Mouse (Mus musculus): ENCODE measurements around the gene Ddx47. TPM values are rescaled to one million over a fixed set of nuclear protein-coding genes. Genes with fewer than 3 reads are reported as not detected.

Gene Ddx47
- total and polyA plus RNA-seq, 2 experiments from 2014 or later, result 35.8 to 51.4 TPM

- no peak overlapping the region for H3K9ac ChIP-seq (replicated peaks; ENCODE audit: low read depth, low read length)
- TF ChIP-seq EP300 (IDR thresholded peaks at IDR 0.05; ENCODE audit: low read depth) (no peak), CTCF (IDR thresholded peaks at IDR 0.05; ENCODE audit: low read depth) (no peak)
- H3K27me3 ChIP-seq (ENCODE audit: control insufficient read depth, insufficient read depth, low read length), result 0 out of 2 replicates have a peak, but pooled peaks cover 5% of the 10 kb centered on the region
- H3K4me3 ChIP-seq (ENCODE audit: low read depth, low read length), result no peak overlapping the region
- no peak for DNase-seq (ENCODE audit: low spot score)
- WGBS, result 63% methylated on average over 5 of the region's 5 CpGs
- H3K4me1 ChIP-seq (ENCODE audit: control insufficient read depth, insufficient read depth), result peaks cover 5% of the 10 kb centered on the region; the same call in 1 of the 2 replicates
- H3K9me3 ChIP-seq (replicated peaks; ENCODE audit: control insufficient read depth, low read length), result no peaks in the 10 kb centered on the region
- H3K36me3 ChIP-seq (replicated peaks; ENCODE audit: control insufficient read depth, insufficient read depth, low read length), result no peaks in the 10 kb centered on the region
- H3K4me2 ChIP-seq (ENCODE audit: low read depth, low read length), result no peak overlapping the region
- H3K27ac ChIP-seq (ENCODE audit: low read depth), result no peak overlapping the region
- ATAC-seq (ENCODE audit: insufficient read depth, low read depth), result no peak
Observed at GRCm38 (mm10) chr6:135068221-135068620, 56.8 kb downstream of the Ddx47 start.

DNA sequence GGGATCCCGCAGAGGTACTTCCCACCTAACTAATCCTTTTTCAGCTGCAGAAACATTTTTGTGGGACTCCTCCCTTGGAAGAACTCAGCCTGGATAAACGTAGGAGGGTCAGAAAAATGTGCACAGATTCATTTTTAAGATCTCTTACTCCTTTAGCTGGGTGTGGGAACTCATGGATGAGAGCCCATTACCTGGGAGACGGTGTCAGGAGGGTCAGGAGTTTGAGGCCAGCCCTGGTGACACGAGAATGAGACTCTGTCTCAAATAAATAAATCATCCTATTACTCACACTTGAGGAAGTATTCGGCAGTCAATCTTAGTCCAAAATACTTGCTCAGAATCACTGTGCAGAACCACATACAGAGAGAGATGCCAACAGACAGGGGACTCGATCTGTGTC, 58.4 kb downstream of the Ddx47 start:
- no peak overlapping the region for H3K27ac ChIP-seq (ENCODE audit: low read depth)
- ATAC-seq (ENCODE audit: insufficient read depth, low read depth), result no peak
- no peak overlapping the region for H3K9ac ChIP-seq (replicated peaks; ENCODE audit: low read depth, low read length)
- H3K27me3 ChIP-seq (ENCODE audit: control insufficient read depth, insufficient read depth, low read length), result 0 out of 2 replicates have a peak, but pooled peaks cover 5% of the 10 kb centered on the region
- no peak for DNase-seq (ENCODE audit: low spot score)
- H3K4me1 ChIP-seq (ENCODE audit: control insufficient read depth, insufficient read depth), result peaks cover 5% of the 10 kb centered on the region; the same call in 1 of the 2 replicates
- no peaks in the 10 kb centered on the region for H3K9me3 ChIP-seq (replicated peaks; ENCODE audit: control insufficient read depth, low read length)
- no peak overlapping the region for H3K4me3 ChIP-seq (ENCODE audit: low read depth, low read length)
- TF ChIP-seq EP300 (IDR thresholded peaks at IDR 0.05; ENCODE audit: low read depth), result no peak
- no peak for TF ChIP-seq CTCF (IDR thresholded peaks at IDR 0.05; ENCODE audit: low read depth)
- 68% methylated on average over 6 of the region's 6 CpGs for WGBS
- no peak overlapping the region for H3K4me2 ChIP-seq (ENCODE audit: low read depth, low read length)
- no peaks in the 10 kb centered on the region for H3K36me3 ChIP-seq (replicated peaks; ENCODE audit: control insufficient read depth, insufficient read depth, low read length)

- 64% methylated on average over 2 of the region's 2 CpGs for WGBS
- H3K4me2 ChIP-seq (ENCODE audit: low read depth, low read length), result no peak overlapping the region
- H3K36me3 ChIP-seq (replicated peaks; ENCODE audit: control insufficient read depth, insufficient read depth, low read length), result no peaks in the 10 kb centered on the region
- DNase-seq (ENCODE audit: low spot score) (no peak), ATAC-seq (ENCODE audit: insufficient read depth, low read depth) (no peak)
- H3K4me3 ChIP-seq (ENCODE audit: low read depth, low read length), result no peak overlapping the region
- TF ChIP-seq CTCF (IDR thresholded peaks at IDR 0.05; ENCODE audit: low read depth), result no peak
- no peak for TF ChIP-seq EP300 (IDR thresholded peaks at IDR 0.05; ENCODE audit: low read depth)
- H3K27me3 ChIP-seq (ENCODE audit: control insufficient read depth, insufficient read depth, low read length), result 0 out of 2 replicates have a peak, but pooled peaks cover 5% of the 10 kb centered on the region
- no peak overlapping the region for H3K27ac ChIP-seq (ENCODE audit: low read depth)
- peaks cover 5% of the 10 kb centered on the region; the same call in 1 of the 2 replicates for H3K4me1 ChIP-seq (ENCODE audit: control insufficient read depth, insufficient read depth)
- no peak overlapping the region for H3K9ac ChIP-seq (replicated peaks; ENCODE audit: low read depth, low read length)
- H3K9me3 ChIP-seq (replicated peaks; ENCODE audit: control insufficient read depth, low read length), result no peaks in the 10 kb centered on the region
Observed at GRCm38 (mm10) chr6:135070347-135070746, 58.9 kb downstream of the Ddx47 start.

Other genes starting within 250 kb of the Ddx47 start
- gene Dusp16, start 219.0 kb upstream of the Ddx47 start, total RNA-seq (2014; rRNA removed; ENCODE audit: low replicate concordance), result 19.9 and 29.2 TPM in 2 replicates
- gene Dusp16, start 219.0 kb upstream of the Ddx47 start, polyA plus RNA-seq (2015; fragmentation: Nextera tagmentation; extraction: Ambion mirVana), result 8.1 and 9.6 TPM in 2 replicates
- gene Crebl2, start 181.5 kb upstream of the Ddx47 start, total RNA-seq (2014; rRNA removed; ENCODE audit: low replicate concordance), result 0.85 and 14.5 TPM in 2 replicates
- gene Crebl2, start 181.5 kb upstream of the Ddx47 start, polyA plus RNA-seq (2015; fragmentation: Nextera tagmentation; extraction: Ambion mirVana), result 2.0 and 2.4 TPM in 2 replicates
- gene Gpr19, start 113.0 kb upstream of the Ddx47 start, total RNA-seq (2014; rRNA removed; ENCODE audit: low replicate concordance), result 4.0 and 13.4 TPM in 2 replicates
- 7.6 and 9.4 TPM in 2 replicates for gene Gpr19, start 113.0 kb upstream of the Ddx47 start, polyA plus RNA-seq (2015; fragmentation: Nextera tagmentation; extraction: Ambion mirVana)
- gene Cdkn1b, start 91.2 kb upstream of the Ddx47 start, total RNA-seq (2014; rRNA removed; ENCODE audit: low replicate concordance), result 42.9 and 65.1 TPM in 2 replicates
- gene Cdkn1b, start 91.2 kb upstream of the Ddx47 start, polyA plus RNA-seq (2015; fragmentation: Nextera tagmentation; extraction: Ambion mirVana), result 23.7 and 27.0 TPM in 2 replicates
- 24.8 and 28.5 TPM in 2 replicates for gene Apold1, start 29.9 kb upstream of the Ddx47 start, total RNA-seq (2014; rRNA removed; ENCODE audit: low replicate concordance)
- 6.9 and 9.2 TPM in 2 replicates for gene Apold1, start 29.9 kb upstream of the Ddx47 start, polyA plus RNA-seq (2015; fragmentation: Nextera tagmentation; extraction: Ambion mirVana)
- 0.12 TPM in 1 of 2 replicates, not detected in the other for gene Gprc5a, start 54.0 kb downstream of the Ddx47 start, total RNA-seq (2014; rRNA removed; ENCODE audit: low replicate concordance)
- gene Gprc5a, start 54.0 kb downstream of the Ddx47 start, polyA plus RNA-seq (2015; fragmentation: Nextera tagmentation; extraction: Ambion mirVana), result 2.3 and 2.5 TPM in 2 replicates
- not detected in 2 replicates for gene Gprc5d, start 106.7 kb downstream of the Ddx47 start, total RNA-seq (2014; rRNA removed; ENCODE audit: low replicate concordance)
- gene Gprc5d, start 106.7 kb downstream of the Ddx47 start, polyA plus RNA-seq (2015; fragmentation: Nextera tagmentation; extraction: Ambion mirVana), result not detected in 2 replicates
- gene Fam234b, start 186.4 kb downstream of the Ddx47 start, total RNA-seq (2014; rRNA removed; ENCODE audit: low replicate concordance), result 3.7 and 4.3 TPM in 2 replicates
- gene Fam234b, start 186.4 kb downstream of the Ddx47 start, polyA plus RNA-seq (2015; fragmentation: Nextera tagmentation; extraction: Ambion mirVana), result 4.5 and 4.8 TPM in 2 replicates
- gene Hebp1, start 186.4 kb downstream of the Ddx47 start, total RNA-seq (2014; rRNA removed; ENCODE audit: low replicate concordance), result 8.8 and 35.5 TPM in 2 replicates
- 10.9 and 11.0 TPM in 2 replicates for gene Hebp1, start 186.4 kb downstream of the Ddx47 start, polyA plus RNA-seq (2015; fragmentation: Nextera tagmentation; extraction: Ambion mirVana)
- 0.19 TPM in 1 of 2 replicates, not detected in the other for gene Gsg1, start 242.7 kb downstream of the Ddx47 start, total RNA-seq (2014; rRNA removed; ENCODE audit: low replicate concordance)
- 1.1 and 1.3 TPM in 2 replicates for gene Gsg1, start 242.7 kb downstream of the Ddx47 start, polyA plus RNA-seq (2015; fragmentation: Nextera tagmentation; extraction: Ambion mirVana)